Mouse (Mus musculus) liver, adult 2 months (tissue): ENCODE measurements around the gene Pecam1. TPM values are rescaled to one million over a fixed set of nuclear protein-coding genes. Genes with fewer than 3 reads are reported as not detected.

Source experiments
- DNase-seq: peaks from one replicate; pipeline ENCODE4 v3.0.0-alpha.2; 2011; ENCODE audit warnings: low read depth, low spot score; ENCODE audit errors: extremely low read depth
- H3K27ac ChIP-seq: fragments of 200-500 bp; replicated peaks from 2 replicates; pipeline ENCODE4 v1.5.1; 2012; ENCODE audit warnings: low read depth, mild to moderate bottlenecking, control low read depth, inconsistent platforms, low read length; ENCODE audit not compliant: insufficient read depth
- H3K27me3 ChIP-seq: fragments of 200-500 bp; 2 replicates; pipeline ENCODE4 v1.6.1; 2012; ENCODE audit warnings: mild to moderate bottlenecking, moderate library complexity, low read length, inconsistent platforms; ENCODE audit not compliant: control insufficient read depth, insufficient read depth
- H3K36me3 ChIP-seq: fragments of 200-500 bp; 2 replicates; pipeline ENCODE4 v1.6.1; 2012; ENCODE audit warnings: low read length, inconsistent platforms; ENCODE audit not compliant: control insufficient read depth, insufficient read depth
- H3K4me1 ChIP-seq: fragments of 200-500 bp; 2 replicates; pipeline ENCODE4 v1.6.1; 2011; ENCODE audit warnings: low read length; ENCODE audit not compliant: control insufficient read depth, insufficient read depth
- H3K4me3 ChIP-seq: fragments of 200-500 bp; 2 replicates; pipeline ENCODE4 v1.5.1; 2011; ENCODE audit warnings: low read depth, mild to moderate bottlenecking, control low read depth, low read length, moderate library complexity; ENCODE audit not compliant: insufficient read depth
- H3K79me2 ChIP-seq: fragments of 200-500 bp; 2 replicates; pipeline ENCODE4 v1.6.1; 2012; ENCODE audit warnings: inconsistent platforms, mild to moderate bottlenecking, low read length, moderate library complexity; ENCODE audit not compliant: control insufficient read depth, insufficient read depth
- H3K9ac ChIP-seq: fragments of 200-500 bp; 2 replicates; pipeline ENCODE4 v1.6.1; 2012; ENCODE audit warnings: low read depth, mild to moderate bottlenecking, control low read depth, inconsistent platforms, low read length
- CTCF ChIP-seq: fragments of 200-500 bp; IDR thresholded peaks from 2 replicates; pipeline ENCODE4 v1.5.1; 2011; ENCODE audit warnings: low read depth, low read length, control low read depth
- POLR2A ChIP-seq: fragments of 200-500 bp; IDR thresholded peaks from 2 replicates; pipeline ENCODE4 v1.6.1; 2011; ENCODE audit warnings: low read length, control low read depth; ENCODE audit not compliant: insufficient read depth; ENCODE audit errors: extremely low read depth
- WGBS: fragments of 180-500 bp; shearing (Covaris S2); methylation state at CpG from one replicate; pipeline ENCODE4 v1.1.7; 2018; 5-methylcytosine and 5-hydroxymethylcytosine counted together
- polyA plus RNA-seq: library from polyadenylated mRNA; depleted of rRNA; stranded (reverse); fragments of >200 nt; gene quantifications from 2 replicates; pipeline ENCODE4 v1.2.3, GENCODE M21; 2012; rRNA removed
- total RNA-seq: library from RNA; depleted of rRNA; stranded (reverse); fragments of >200 nt; gene quantifications from 2 replicates; pipeline ENCODE4 v1.2.3, GENCODE M21; 2014; rRNA removed

Pecam1 gene
- total and polyA plus RNA-seq, 2 experiments: 5.4 to 14.6 TPM

DNA sequence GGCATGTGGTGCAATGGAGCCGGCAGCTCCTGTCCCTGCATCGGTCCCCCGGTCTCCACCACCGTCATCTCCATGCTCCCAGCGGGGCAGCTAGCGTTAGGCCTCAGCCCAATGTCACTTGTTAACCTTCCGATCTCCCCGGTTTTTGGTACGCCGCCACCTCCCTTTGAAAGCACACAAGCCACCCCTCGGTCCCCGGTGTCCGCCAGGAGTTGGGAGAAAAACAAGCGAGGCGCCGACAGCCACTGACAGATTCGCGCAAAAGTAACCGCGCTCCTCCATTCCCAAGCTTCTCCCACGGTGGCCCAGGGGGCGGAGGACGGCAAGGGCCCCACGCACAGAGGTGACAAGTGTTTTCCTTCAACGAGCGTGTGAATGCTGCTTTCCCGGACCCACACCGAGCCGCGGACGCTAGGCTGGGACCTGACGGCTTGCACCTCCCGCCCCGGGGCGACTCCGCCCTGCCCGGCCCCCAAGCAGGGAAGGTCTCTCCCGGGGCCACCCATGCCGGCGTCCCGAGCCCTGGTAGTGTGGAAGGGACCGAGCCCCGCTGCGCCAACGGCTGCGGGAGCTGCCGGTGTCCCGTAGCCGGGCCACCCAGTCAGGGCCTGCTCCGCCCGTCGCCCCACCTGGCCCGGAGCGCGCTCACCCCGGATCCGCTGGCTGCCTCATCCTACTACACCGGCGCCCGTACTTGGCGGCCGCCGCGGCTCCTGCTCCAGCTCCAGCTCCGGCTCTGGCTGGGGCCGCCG is 138.0 kb downstream of the Pecam1 start:
- no peaks in the 10 kb centered on the region for H3K36me3 ChIP-seq
- peak overlapping the region; percentile 93 for H3K4me3 ChIP-seq
- TF ChIP-seq POLR2A (peak; percentile 82), CTCF (no peak)
- under 1% methylated on average over 67 of the region's 67 CpGs for WGBS
- DNase-seq: peak; percentile 60
- H3K79me2 ChIP-seq: peaks cover 24% of the 10 kb centered on the region
- H3K4me1 ChIP-seq: peaks cover 20% of the 10 kb centered on the region
- H3K27ac ChIP-seq: peak overlapping the region; percentile 89
- H3K27me3 ChIP-seq: no peaks in the 10 kb centered on the region
- peak overlapping the region; percentile 98 for H3K9ac ChIP-seq

DNA sequence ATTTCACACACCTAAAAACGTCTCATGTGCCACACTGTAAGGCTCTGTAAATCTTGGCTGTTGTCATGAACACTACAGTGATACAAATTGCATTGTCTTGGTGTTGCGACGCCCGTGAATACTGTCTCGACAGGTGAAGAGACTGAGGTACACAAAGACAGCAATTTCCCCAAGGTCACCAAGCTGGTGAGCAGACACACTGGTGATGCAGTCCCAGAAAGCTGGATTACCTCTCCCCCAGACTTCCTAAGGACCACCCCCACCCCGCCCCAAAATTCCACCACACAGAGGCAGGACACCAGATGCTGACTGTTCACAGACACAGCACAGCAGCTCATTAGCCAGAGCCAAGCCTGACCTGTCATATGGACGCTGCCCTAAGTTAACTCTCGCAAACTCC is 140.7 kb downstream of the Pecam1 start:
- H3K9ac ChIP-seq: no peak overlapping the region
- no peaks in the 10 kb centered on the region for H3K36me3 ChIP-seq
- no peak overlapping the region for H3K27ac ChIP-seq
- H3K4me1 ChIP-seq: peaks cover 27% of the 10 kb centered on the region
- H3K79me2 ChIP-seq: peaks cover 41% of the 10 kb centered on the region
- H3K4me3 ChIP-seq: no peak overlapping the region
- no peaks in the 10 kb centered on the region for H3K27me3 ChIP-seq
- no peak for TF ChIP-seq CTCF
- no peak for TF ChIP-seq POLR2A
- DNase-seq: no peak
- 74% methylated on average over 8 of the region's 8 CpGs for WGBS

DNA sequence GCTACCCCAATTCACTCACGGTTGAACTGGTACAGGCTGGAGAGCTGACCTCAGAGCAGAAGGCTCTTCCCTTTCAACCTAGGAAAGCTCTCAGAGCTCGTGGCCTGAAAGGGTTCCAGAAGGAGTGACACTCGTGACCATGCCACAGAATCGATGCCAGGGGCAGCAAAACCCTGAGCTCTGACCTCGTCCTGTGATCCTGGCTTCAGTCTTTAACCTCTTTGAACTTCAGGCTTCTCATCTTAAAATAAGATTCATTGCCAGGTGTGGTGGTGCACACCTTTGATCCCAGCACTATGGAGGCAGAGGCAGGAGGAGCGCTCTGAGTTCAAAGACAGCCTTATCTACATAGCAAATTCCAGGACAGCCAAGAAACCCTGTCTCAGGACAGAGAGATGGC is 143.1 kb downstream of the Pecam1 start:
- Histone ChIP-seq H3K79me2 (peaks cover 55% of the 10 kb centered on the region), H3K27ac (peak overlapping the region; percentile 28), H3K9ac (no peak overlapping the region), H3K4me3 (no peak overlapping the region), H3K4me1 (peaks cover 22% of the 10 kb centered on the region), H3K27me3 (no peaks in the 10 kb centered on the region), H3K36me3 (no peaks in the 10 kb centered on the region)
- 26% methylated on average over 6 of the region's 6 CpGs for WGBS
- peak; percentile 78 for DNase-seq
- TF ChIP-seq CTCF (no peak), POLR2A (no peak)

DNA sequence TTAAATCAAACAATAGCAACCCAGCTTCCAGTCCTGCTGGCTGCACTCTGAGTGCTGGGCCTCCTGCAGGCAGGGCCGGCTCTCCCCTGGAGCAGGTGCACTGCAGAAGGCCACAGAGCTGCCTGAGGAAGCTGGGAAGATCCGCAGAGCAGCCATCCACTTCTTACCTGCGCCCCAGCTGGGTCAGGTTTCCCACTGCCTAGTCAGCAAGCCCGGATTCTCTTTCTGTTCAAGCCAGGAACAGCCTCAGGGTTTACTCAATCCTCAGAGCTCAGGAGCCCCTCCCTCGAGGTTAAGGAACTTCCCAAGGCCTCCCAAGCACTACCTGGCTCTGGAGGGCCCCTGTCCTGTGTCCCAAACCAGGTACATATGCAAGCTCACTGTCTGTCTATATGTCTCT is 144.4 kb downstream of the Pecam1 start:
- Histone ChIP-seq H3K27ac (no peak overlapping the region), H3K27me3 (no peaks in the 10 kb centered on the region), H3K36me3 (no peaks in the 10 kb centered on the region), H3K4me3 (no peak overlapping the region), H3K79me2 (peaks cover 61% of the 10 kb centered on the region), H3K4me1 (peaks cover 22% of the 10 kb centered on the region), H3K9ac (no peak overlapping the region)
- 64% methylated on average over 5 of the region's 5 CpGs for WGBS
- no peak for DNase-seq
- no peak for TF ChIP-seq POLR2A
- no peak for TF ChIP-seq CTCF

Other genes starting within 250 kb of the Pecam1 start
- 60.4 and 63.4 TPM in 2 replicates for gene Tex2, start 137.2 kb downstream of the Pecam1 start, total RNA-seq
- 45.3 and 49.7 TPM in 2 replicates for gene Tex2, start 137.2 kb downstream of the Pecam1 start, polyA plus RNA-seq
- gene Milr1, start 598 bp upstream of the Pecam1 start, total RNA-seq: 0.37 and 1.1 TPM in 2 replicates
- 0.10 TPM in 2 replicates for gene Milr1, start 598 bp upstream of the Pecam1 start, polyA plus RNA-seq
- gene Polg2, start 28.9 kb upstream of the Pecam1 start, total RNA-seq: 12.6 and 13.0 TPM in 2 replicates
- gene Polg2, start 28.9 kb upstream of the Pecam1 start, polyA plus RNA-seq: 5.8 and 6.4 TPM in 2 replicates
- 218 and 224 TPM in 2 replicates for gene Ddx5, start 38.6 kb upstream of the Pecam1 start, total RNA-seq
- gene Ddx5, start 38.6 kb upstream of the Pecam1 start, polyA plus RNA-seq: 273 and 389 TPM in 2 replicates
- gene Cep95, start 38.6 kb upstream of the Pecam1 start, total RNA-seq: 5.8 and 8.4 TPM in 2 replicates
- gene Cep95, start 38.6 kb upstream of the Pecam1 start, polyA plus RNA-seq: 0.96 and 1.2 TPM in 2 replicates
- 29.7 and 29.9 TPM in 2 replicates for gene Smurf2, start 170.1 kb upstream of the Pecam1 start, total RNA-seq
- gene Smurf2, start 170.1 kb upstream of the Pecam1 start, polyA plus RNA-seq: 6.4 and 7.2 TPM in 2 replicates
- gene Kpna2, start 248.9 kb upstream of the Pecam1 start, total RNA-seq: 28.0 and 32.2 TPM in 2 replicates
- 17.0 and 20.9 TPM in 2 replicates for gene Kpna2, start 248.9 kb upstream of the Pecam1 start, polyA plus RNA-seq